Comparison of ENCODE assay signal across 8 mouse cellular contexts in the genomic region with DNA sequence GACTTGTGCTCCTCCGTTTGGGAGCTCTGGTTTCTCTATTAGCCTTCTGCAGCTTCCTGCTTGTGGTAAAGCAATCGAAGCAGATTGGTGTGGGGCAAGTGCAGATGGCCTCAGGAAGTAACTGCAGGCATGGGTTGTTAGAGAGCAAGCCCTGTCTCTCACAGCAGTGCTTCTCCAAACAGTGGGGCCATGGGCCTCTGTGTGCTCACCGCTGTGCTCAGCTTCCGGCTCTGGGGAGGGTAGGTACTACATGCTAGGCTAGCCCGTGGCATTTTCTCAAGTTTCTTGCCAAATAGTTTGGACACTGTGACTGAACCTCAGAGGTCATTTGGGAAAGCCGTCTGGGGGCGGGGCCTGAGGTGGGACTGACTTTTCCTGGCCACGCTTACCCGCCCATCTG. TPM values are rescaled to one million over a fixed set of nuclear protein-coding genes. Genes with fewer than 3 reads are reported as not detected.
DNase-seq lines count a peak whose midpoint lies in the region; ATAC-seq and TF ChIP-seq lines count a peak whose summit lies in the region.

No protein-coding gene starts in this region.

- H3K36me3 ChIP-seq in embryonic facial prominence, embryonic 14.5 days (ENCODE audit: control insufficient read depth, insufficient read depth, low read length) = peaks cover 44% of the 10 kb centered on the region
- H3K36me3 ChIP-seq in liver, embryonic 14.5 days (replicated peaks; ENCODE audit: control insufficient read depth, insufficient read depth, low read depth) = peaks cover 95% of the 10 kb centered on the region

- no peaks in the 10 kb centered on the region for H3K9me3 ChIP-seq in embryonic facial prominence, embryonic 14.5 days (ENCODE audit: control insufficient read depth, low read length)
- no peaks in the 10 kb centered on the region for H3K9me3 ChIP-seq in liver, embryonic 14.5 days (ENCODE audit: control insufficient read depth, low read length)

- DNase-seq in gastrocnemius, adult 2 months = peak; percentile 74
- DNase-seq in gastrocnemius, postnatal 25 days = no peak
- peak; percentile 96 for DNase-seq in 416B (ENCODE audit: low read depth)
- DNase-seq in embryonic facial prominence, embryonic 14.5 days (ENCODE audit: low spot score) = peak; percentile 34
- DNase-seq in liver, embryonic 14.5 days (ENCODE audit: low read depth in 3 of 3, low spot score in 3 of 3) = no peak
- DNase-seq in neural tube, embryonic 10.5 days (ENCODE audit: extremely low spot score, low spot score) = no peak
- DNase-seq in urinary bladder, postnatal 4 days (ENCODE audit: low spot score in 2 of 2) = no peak
- no peak for DNase-seq in cerebellum, postnatal 4 days (ENCODE audit: low spot score in 2 of 2)

- H3K27ac ChIP-seq in gastrocnemius, adult 2 months = peak overlapping the region; percentile 81
- 0 out of 2 replicates have a peak overlapping the region, but pooled peaks have one; percentile 1 for H3K27ac ChIP-seq in embryonic facial prominence, embryonic 14.5 days (replicated peaks; ENCODE audit: low read depth, low read length)
- no peak overlapping the region for H3K27ac ChIP-seq in liver, embryonic 14.5 days

- peak overlapping the region; percentile 62 for H3K4me3 ChIP-seq in gastrocnemius, adult 2 months
- no peak overlapping the region for H3K4me3 ChIP-seq in embryonic facial prominence, embryonic 14.5 days (ENCODE audit: low read depth, low read length)
- H3K4me3 ChIP-seq in liver, embryonic 14.5 days (ENCODE audit: insufficient read depth in 1 of 2, low read depth in 2 of 2, low read length in 2 of 2) = no peak overlapping the region

- no peak for ATAC-seq in embryonic facial prominence, embryonic 14.5 days (ENCODE audit: low read depth)
- 0 out of 2 replicates have a peak, but pooled peaks have one; percentile 24 for ATAC-seq in liver, embryonic 14.5 days (ENCODE audit: insufficient read depth)

- WGBS in embryonic facial prominence, embryonic 14.5 days = 64% methylated on average over 9 of the region's 9 CpGs
- WGBS in liver, embryonic 14.5 days (ENCODE audit: insufficient replicate concordance) = 43% methylated on average over 9 of the region's 9 CpGs

- no peaks in the 10 kb centered on the region for H3K27me3 ChIP-seq in embryonic facial prominence, embryonic 14.5 days (replicated peaks; ENCODE audit: control insufficient read depth, insufficient read depth, low read length)
- no peaks in the 10 kb centered on the region for H3K27me3 ChIP-seq in liver, embryonic 14.5 days (ENCODE audit: control insufficient read depth, insufficient read depth, low read length)

- no peak for TF ChIP-seq CTCF in gastrocnemius, adult 2 months (IDR thresholded peaks at IDR 0.05)
- no peak for TF ChIP-seq CTCF in liver, embryonic 14.5 days (IDR thresholded peaks at IDR 0.05; ENCODE audit: low read depth)

- H3K9ac ChIP-seq in embryonic facial prominence, embryonic 14.5 days (ENCODE audit: low read depth, low read length) = 0 out of 2 replicates have a peak overlapping the region, but pooled peaks have one; percentile 14
- H3K9ac ChIP-seq in liver, embryonic 14.5 days (replicated peaks) = no peak overlapping the region

- intact Hi-C loops in gastrocnemius, adult 2 months (cut with DNase I) = no loop called here

- no peak for TF ChIP-seq EP300 in liver, embryonic 14.5 days (IDR thresholded peaks at IDR 0.05; ENCODE audit: low read depth)

- H3K4me1 ChIP-seq in embryonic facial prominence, embryonic 14.5 days (ENCODE audit: control insufficient read depth, insufficient read depth, low read length) = peaks cover 5% of the 10 kb centered on the region; the same call in 1 of the 2 replicates
- no peaks in the 10 kb centered on the region; a peak in 1 of 4 replicates for H3K4me1 ChIP-seq in liver, embryonic 14.5 days (replicated peaks; ENCODE audit: control insufficient read depth in 2 of 2, insufficient read depth in 2 of 2, low read length in 1 of 2)

- no peak overlapping the region for H3K4me2 ChIP-seq in embryonic facial prominence, embryonic 14.5 days (ENCODE audit: low read depth, low read length)
- H3K4me2 ChIP-seq in liver, embryonic 14.5 days (ENCODE audit: low read depth) = 0 out of 2 replicates have a peak overlapping the region, but pooled peaks have one; percentile 20

RNA-seq across cellular contexts. Expression of gene Rara, which starts 9.4 kb away (rescaled TPM):
- total RNA-seq in gastrocnemius, adult 2 months (2021) = 10 to 100 TPM; 10.2 to 12.4 TPM
- total RNA-seq in gastrocnemius, postnatal 25 days (2021) = 10 to 100 TPM in 1 of 2 experiments, 1 to 10 TPM in 1; 9.4 to 12.8 TPM
- 46.4 and 50.3 TPM in 2 replicates for polyA plus RNA-seq in embryonic facial prominence, embryonic 14.5 days (2014; fragmentation: Nextera tagmentation; extraction: Ambion mirVana)
- 1.9 and 2.3 TPM in 2 replicates for polyA plus RNA-seq in liver, embryonic 14.5 days (2012; rRNA removed)
- polyA plus RNA-seq in liver, embryonic 14.5 days (2014; fragmentation: Nextera tagmentation; extraction: Ambion mirVana) = 3.0 and 3.2 TPM in 2 replicates

RNA-seq across cellular contexts. Expression of gene Cdc6, which starts 10.6 kb away (rescaled TPM):
- under 1 TPM in 1 of 2 experiments, not detected in 1; 0.11 TPM for total RNA-seq in gastrocnemius, adult 2 months (2021)
- under 1 TPM; 0.13 to 0.56 TPM for total RNA-seq in gastrocnemius, postnatal 25 days (2021)
- 22.7 and 23.0 TPM in 2 replicates for polyA plus RNA-seq in embryonic facial prominence, embryonic 14.5 days (2014; fragmentation: Nextera tagmentation; extraction: Ambion mirVana)
- 16.9 and 28.6 TPM in 2 replicates for polyA plus RNA-seq in liver, embryonic 14.5 days (2012; rRNA removed)
- 64.1 and 71.0 TPM in 2 replicates for polyA plus RNA-seq in liver, embryonic 14.5 days (2014; fragmentation: Nextera tagmentation; extraction: Ambion mirVana)

RNA-seq across cellular contexts. Expression of gene Wipf2, which starts 54.8 kb away (rescaled TPM):
- 1 to 10 TPM; 6.1 to 6.6 TPM for total RNA-seq in gastrocnemius, adult 2 months (2021)
- 1 to 10 TPM; 4.1 to 4.9 TPM for total RNA-seq in gastrocnemius, postnatal 25 days (2021)
- 3.9 and 4.3 TPM in 2 replicates for polyA plus RNA-seq in embryonic facial prominence, embryonic 14.5 days (2014; fragmentation: Nextera tagmentation; extraction: Ambion mirVana)
- polyA plus RNA-seq in liver, embryonic 14.5 days (2012; rRNA removed) = 2.0 and 2.1 TPM in 2 replicates
- 1.1 and 1.4 TPM in 2 replicates for polyA plus RNA-seq in liver, embryonic 14.5 days (2014; fragmentation: Nextera tagmentation; extraction: Ambion mirVana)

Comparison
In these comparisons a context has a peak if more than half of its experiments do, and no peak if none do; other contexts are left out.
1. DNase-seq: peak in gastrocnemius, adult 2 months (single experiment), 416B (single experiment) and embryonic facial prominence, embryonic 14.5 days (single experiment); none in gastrocnemius, postnatal 25 days (single experiment), liver, embryonic 14.5 days (0 of 3), neural tube, embryonic 10.5 days (single experiment), urinary bladder, postnatal 4 days (0 of 2) and cerebellum, postnatal 4 days (0 of 2).